Mouse (Mus musculus): ENCODE results near the gene Fgf22.

GRCm38 (mm10) chr10:79806331-79806730 lies 51.5 kb downstream of the Fgf22 start:
- TF ChIP-seq REST (IDR thresholded peaks at IDR 0.05; ENCODE audit: insufficient read depth, insufficient read length) (no peak), MAX (IDR thresholded peaks at IDR 0.05; ENCODE audit: low read depth) (no peak), E2F4 (IDR thresholded peaks at IDR 0.05; ENCODE audit: insufficient read depth) (no peak), MYOD1 (IDR thresholded peaks at IDR 0.05; ENCODE audit: control insufficient read depth in 1 of 3, insufficient read length in 2 of 3, low read depth in 2 of 3) (no peak), POLR2A (IDR thresholded peaks at IDR 0.05; ENCODE audit: insufficient read length, low read depth) (no peak), TCF12 (IDR thresholded peaks at IDR 0.05; ENCODE audit: insufficient read depth, poor library complexity, severe bottlenecking) (no peak), TCF3 (IDR thresholded peaks at IDR 0.05; ENCODE audit: insufficient read length, low read depth) (no peak), CEBPB (IDR thresholded peaks at IDR 0.05; ENCODE audit: insufficient read depth, poor library complexity, severe bottlenecking) (no peak), MYOG (IDR thresholded peaks at IDR 0.05; ENCODE audit: control insufficient read depth in 1 of 3, insufficient read depth in 1 of 3, insufficient read length in 2 of 3, low read depth in 2 of 3) (no peak), USF1 (IDR thresholded peaks at IDR 0.05; ENCODE audit: low read depth) (no peak), POLR2AphosphoS2 (IDR thresholded peaks at IDR 0.05; ENCODE audit: insufficient read length, low read depth) (no peak), SRF (IDR thresholded peaks at IDR 0.05; ENCODE audit: control insufficient read depth, insufficient read length, low read depth) (no peak)
